Mouse (Mus musculus): ENCODE measurements around the gene Cyp21a1. TPM values are rescaled to one million over a fixed set of nuclear protein-coding genes. Genes with fewer than 3 reads are reported as not detected.
"Not testable (repeated sequence)": the region's sequence is repeated elsewhere in the genome, so short reads cannot be mapped to it uniquely, and the experiment has no call there.

Gene Cyp21a1
- total RNA-seq (2022) = over 10,000 TPM in 2 of 4 experiments, 1,000 to 10,000 TPM in 2; 6,868 to 18,233 (median 12,184) TPM

DNA sequence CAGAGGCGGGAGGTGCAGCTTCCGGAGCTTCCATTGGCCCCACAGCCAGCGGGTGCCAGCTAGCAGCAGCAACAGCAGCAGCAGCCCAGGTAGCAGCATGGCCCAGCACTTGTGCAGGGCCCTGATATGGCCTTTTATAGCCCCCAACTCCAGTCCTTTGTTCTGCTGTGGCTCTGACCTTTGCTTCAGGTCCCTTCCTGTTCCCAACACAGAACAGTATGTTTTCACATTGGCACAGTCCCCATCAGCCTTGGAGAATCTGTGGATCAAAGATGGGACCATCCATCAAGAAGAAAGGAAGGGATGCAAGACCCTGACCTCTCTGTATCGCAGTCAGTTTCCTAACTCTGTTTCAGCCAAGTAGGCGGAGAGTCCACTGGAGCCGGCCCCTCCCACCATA, at the start of gene Cyp21a1:
Gene Cyp21a1 (minus strand): TSS at position 261 of the 400 bp plus-strand sequence.
- peak; percentile 92 for DNase-seq

DNA sequence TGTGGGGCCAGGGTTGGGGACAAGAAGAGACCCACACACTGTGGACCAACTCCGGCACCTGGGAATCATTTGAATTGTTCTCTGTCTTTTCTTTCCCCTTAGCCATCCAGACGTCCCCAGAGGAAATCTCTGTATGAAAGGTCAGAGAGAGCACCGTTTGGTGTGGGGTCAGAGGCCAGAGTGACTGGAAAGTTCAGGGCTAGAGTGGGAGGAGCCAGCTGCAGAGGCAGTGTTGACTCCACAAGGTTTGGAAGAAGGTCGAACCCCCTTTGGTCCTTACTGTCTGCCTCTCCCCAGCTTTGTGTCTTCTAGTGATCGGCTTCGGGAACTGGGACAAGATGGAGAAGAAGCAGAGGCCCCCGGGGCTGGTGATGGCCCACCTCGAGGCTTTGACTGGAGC, 49.1 kb upstream of the Cyp21a1 start:
- no peak for DNase-seq

DNA sequence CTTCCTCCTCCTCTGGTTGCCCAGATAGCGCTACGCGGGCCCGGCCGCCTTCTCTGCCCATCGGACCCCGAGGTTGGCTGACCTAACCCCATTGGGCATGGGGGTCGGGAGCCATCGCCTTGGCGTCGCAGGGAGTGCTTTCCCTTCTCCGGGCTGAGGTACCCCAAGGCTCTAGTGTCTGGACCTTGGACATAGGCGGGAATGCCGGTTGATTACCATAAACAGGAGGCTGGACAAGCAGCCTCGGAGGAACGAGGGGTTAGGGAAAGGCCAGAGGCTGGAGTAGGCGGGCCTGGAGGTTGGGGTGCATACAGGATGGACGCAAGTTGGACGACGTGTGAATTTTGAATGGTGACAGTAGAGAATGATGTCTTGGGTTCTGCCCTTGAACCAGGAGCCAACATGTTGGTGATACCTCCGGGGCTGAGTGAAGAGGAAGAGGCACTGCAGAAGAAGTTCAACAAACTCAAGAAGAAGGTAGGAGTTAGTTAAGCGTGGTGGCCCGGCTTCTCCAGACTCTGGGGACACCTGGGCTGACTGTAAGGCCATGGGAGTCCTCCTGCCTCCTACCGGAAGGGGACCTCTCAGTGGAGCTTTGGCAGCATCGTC, 46.3 kb upstream of the Cyp21a1 start:
- DNase-seq = no peak

DNA sequence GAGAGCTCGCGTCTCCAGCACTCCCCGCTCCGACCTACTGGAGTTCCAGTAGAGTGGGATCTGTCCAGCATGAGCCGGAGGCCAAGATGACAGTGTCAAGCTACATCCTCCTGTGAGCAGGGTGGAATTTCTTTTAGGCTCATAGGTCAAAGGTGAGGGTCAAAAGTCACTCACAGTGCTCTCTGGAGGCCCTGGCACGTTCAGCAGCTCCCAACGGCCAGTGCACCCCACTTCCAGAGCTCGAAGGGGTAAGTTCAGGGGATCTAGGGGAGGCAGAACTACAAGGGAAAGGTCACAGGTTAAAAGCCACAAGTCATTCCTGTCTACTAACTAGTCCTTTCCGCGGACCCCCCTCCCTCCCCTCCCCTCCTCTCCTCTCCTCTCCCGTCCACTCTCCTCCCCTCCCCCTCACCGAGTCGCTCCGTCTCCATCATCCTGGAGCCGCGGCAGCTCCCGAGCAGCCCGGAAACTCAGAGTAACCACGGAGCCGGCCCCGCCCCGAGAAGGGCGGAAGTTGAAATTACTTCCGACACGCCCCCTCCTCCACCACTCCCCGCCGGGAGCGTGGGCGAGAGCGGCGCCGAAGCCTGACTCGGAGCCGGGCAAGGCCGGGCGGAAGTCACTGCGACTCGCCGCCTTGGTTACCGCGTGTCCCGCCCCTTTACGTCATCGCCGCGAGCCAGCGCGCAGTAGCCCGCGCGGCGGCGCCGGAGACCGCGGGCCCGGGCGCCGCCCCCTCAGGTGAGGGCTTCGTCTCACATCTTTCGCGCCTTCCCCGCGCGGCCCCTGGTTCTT, 45.6 kb upstream of the Cyp21a1 start, which contains the start of the genes Skiv2l and Nelfe:
Gene Skiv2l (minus strand): TSS at position 489 of the 795 bp plus-strand sequence.
Gene Nelfe (plus strand): TSS at position 670 of the 795 bp plus-strand sequence.
- peak; percentile 97 for DNase-seq

DNA sequence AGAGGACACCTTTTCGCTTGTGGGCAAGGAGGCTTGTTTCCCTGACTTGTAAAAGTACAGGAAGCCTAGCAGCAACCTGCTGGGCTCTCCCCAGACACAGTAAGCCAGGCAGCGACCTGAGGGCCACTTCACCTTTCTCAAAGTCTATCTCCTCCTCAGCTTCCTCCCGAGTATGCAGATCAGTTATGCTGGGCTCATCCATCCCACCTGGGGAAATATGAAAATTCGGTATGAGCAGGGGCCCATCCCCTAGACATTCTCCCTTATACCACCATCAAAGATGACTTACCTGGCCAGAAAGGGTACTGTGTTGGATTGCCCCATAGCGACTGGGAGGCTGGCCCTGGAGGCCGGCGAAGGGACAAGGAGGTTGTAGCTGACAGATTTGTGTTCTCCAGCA, 43.3 kb upstream of the Cyp21a1 start:
- DNase-seq = no peak

DNA sequence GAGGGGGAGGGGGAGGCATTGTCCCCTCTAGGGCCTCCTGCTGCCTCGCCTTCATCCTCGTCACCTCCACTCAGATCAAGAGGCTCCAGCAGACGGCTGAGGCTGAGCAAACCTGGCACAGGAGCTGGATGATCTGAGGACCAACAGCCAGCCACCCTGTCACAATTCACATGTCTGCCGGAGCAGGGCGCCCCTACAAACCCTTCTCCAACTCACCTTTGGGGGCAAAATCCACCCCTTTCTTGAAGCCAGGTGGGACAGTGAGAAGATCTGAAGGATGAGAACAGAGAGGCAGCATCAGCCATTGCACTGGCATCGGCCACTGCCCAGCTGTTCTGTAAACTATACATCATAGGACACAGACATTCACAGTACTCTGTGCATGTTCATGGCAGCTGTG, 42.8 kb upstream of the Cyp21a1 start:
- no peak for DNase-seq

DNA sequence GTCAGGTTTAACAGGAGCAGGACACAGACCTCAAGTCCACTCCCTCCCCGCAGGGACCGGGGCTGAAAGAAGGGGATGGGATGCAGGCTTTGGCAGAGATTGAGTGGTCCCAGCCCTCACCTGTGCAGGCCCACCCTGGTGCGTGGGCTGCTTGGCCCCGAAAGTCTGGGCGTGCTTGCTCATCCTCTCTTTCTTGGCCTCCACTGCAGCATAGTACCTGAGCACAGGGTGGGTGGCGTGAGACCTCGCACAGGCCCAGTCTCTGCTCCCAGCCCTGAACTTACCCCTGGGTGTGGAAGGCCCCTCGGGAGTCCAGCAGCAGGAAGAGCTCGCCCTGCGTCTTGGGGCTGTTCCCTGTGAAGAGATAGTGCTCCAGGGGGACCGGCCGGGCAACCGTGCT, 40.5 kb upstream of the Cyp21a1 start:
- DNase-seq = no peak

DNA sequence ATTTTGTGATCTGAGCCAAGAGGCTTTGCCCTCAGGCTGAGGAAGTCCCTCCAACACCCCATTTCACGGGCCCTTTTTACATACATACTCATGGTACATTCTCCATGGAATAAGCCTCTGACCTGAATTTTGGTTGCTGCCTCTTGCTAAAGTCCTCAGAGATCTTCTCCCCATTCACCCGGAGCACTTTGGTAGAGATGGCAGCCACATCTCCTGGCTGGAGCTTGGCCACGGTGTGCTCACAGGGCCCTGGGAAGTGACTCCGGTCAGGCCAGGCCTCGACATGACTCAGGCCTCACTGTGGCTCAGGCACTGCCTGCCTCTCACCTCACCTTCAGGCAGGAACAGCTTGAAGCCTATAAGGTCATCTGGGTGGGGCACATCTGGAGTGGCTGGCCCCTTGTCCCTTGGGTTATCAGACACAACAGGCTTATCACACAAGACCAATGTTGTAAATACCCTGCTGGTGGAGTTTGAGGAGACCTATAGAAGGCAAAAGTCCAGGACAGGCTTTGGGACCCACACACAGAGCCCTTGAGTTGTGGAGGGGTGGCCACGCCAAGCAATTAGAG, 36.5 kb upstream of the Cyp21a1 start:
- DNase-seq = no peak

DNA sequence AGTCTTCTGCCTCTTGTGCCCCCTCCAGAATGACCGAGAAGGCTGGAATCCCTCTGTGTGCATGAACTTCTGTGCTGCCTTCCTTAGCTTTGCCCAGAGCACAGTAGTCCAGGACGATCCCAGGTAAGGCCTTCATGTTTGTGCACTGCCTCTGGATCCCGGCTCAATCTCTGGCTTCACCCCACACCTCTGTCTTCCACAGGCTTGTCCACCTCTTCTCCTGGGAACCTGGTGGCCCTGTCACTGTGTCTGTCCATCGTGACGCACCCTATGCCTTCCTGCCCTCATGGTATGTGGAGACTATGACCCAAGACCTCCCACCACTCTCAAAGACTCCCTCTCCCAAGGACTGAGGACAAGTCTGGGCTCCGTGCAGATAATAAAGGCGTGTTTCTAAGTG, 34.4 kb upstream of the Cyp21a1 start:
- no peak for DNase-seq

DNA sequence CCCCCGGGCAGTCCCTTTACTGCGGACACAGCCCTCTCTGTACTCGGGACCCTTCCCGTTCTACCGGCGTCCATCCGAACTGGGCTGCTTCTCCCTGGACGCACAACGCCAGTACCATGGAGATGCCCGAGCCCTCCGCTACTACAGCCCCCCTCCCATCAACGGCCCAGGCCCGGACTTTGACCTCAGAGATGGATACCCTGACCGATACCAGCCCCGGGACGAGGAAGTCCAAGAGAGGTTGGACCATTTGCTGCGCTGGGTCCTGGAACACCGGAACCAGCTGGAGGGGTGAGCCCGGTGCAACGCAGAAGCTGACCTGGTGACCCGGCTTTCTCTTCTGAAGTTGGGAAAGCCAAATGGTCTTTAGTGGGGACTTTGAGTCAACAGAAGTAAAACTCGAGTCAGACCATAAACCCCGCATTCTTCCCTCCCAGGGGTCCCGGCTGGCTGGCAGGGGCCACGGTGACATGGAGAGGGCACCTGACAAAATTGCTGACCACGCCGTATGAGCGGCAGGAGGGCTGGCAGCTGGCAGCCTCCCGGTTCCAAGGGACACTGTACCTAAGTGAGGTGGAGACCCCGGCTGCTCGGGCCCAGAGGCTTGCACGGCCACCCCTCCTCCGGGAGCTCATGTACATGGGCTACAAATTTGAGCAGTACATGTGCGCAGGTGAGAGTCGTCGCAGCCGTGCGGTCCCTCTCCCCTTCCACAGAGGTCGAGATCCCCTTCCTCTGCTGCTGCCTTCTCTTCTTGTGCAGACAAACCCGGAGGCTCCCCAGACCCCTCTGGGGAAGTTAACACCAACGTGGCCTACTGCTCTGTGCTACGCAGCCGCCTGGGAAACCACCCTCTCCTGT, 33.3 kb upstream of the Cyp21a1 start:
- no peak for DNase-seq

DNA sequence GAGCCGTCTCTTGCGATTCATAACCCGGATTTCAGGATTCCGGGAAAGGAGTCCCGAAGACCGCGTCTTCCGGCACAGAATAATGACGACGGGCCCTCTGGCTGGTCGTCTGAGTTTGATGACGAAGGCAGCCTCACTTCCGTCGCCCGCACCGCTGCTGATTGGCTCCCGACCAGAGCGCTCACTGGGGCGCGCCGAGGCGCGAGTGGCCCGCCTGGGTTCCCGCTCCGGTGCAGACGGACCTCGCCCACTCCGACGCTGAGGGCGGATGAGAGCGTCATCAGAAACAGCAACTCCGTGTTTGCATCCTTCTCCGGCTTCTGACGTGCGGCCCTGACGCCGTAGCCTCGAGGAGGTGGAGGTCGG, 32.5 kb upstream of the Cyp21a1 start, which contains the start of the genes Stk19 and Dxo:
Gene Stk19 (minus strand): TSS at position 90 of the 366 bp plus-strand sequence.
Gene Dxo (plus strand): TSS at position 164 of the 366 bp plus-strand sequence.
- peak; percentile 96 for DNase-seq

DNA sequence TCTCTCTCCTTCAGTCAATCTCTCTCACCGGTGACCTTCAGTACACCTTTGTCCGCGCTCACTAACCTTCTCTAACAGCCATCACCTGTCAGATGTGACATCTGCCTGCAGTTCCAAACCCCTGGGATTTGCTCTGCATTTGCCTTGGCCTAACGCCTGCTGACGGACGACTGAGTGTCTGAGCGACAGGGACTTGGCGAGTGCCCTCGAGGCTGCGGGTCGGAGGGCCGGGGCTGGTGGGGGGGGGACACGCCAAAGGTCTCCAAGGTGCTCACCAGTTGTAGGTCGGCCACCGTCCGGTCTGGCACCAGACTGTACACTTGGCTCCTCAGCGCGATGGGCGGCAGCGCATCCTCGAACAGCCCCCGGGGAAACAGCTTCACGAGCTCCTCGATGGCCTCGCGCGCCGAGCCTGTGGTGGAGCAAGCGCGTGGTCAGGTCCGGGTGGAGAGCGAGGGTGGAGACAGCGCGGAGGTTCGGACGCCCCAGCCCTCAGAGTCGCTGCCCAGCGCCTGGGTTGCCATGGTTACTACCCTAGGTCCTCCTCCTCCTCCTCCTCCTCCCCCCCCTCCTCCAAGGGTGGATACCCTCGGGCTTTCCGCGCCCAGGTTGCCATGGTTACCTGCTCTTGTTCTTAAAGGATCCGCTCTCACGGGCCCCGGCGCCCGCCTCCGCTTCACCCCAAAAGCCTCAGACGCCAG, 31.9 kb upstream of the Cyp21a1 start:
- DNase-seq = no peak

DNA sequence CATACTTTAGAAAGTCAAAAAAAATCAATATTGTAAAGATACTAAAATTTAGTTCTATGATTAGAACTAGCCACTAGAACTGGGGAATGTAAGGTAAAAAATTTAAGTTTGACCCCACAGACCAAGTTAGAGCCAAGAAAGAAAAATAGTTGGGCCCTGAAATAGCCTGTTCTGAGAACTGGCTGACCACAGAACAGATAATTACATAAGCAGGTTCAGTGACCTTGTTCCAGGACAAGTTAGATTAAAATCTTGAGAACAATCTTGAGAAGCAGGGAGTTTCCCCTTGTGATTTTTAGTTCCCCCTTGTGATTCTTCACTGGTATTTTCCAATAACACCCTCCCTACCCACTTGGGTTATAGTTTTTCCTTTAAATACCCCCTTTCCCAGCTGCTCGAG, 26.4 kb upstream of the Cyp21a1 start:
- not testable (repeated sequence) for DNase-seq

DNA sequence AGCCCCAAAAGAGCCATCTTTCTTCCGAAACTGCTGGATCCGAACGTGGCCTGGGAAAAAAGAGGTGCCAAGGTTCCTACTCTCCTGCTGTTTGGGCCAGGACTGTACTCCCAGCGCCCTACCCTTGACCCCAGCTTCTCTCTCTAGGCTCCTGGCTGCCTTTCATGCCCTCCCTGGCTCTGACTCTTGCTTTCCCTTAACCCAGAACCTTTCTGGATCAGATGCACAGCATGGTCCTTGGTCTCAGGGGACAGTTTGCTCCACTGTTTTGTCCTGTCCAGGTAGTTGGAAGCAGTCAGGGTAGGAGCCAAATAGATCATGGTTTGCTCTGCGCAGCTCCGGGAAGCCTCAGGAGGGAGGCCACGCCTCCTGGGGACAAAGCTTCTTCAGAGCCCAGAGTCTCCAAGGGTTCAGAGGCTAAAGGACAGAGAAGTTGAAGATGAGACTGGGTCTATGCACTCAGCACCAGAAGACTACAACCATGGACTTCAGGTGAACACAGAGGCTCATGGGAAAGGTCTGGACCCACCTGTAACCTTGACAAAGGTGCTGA, 10.5 kb upstream of the Cyp21a1 start:
- DNase-seq = no peak

DNA sequence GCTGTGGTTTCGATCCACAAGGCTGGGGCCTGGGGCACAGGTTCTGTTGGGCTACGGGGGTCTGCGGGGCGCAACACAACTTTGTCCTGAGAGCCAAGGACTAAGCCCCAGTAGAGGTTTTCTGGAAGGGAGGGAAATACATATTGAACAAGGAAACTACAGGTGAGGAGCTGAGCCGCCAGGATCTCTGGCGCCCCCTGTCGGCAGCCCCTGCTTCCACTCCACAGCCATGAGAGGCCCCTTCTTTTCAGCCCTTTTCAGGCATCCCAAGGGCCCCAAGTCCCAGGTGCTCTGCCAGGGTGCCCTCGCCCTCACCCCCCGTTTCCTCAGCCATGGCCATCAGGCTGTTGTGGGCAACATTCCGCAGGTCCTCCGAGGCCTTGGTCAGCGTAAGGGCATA, 9.4 kb upstream of the Cyp21a1 start:
- DNase-seq = not testable (repeated sequence)

DNA sequence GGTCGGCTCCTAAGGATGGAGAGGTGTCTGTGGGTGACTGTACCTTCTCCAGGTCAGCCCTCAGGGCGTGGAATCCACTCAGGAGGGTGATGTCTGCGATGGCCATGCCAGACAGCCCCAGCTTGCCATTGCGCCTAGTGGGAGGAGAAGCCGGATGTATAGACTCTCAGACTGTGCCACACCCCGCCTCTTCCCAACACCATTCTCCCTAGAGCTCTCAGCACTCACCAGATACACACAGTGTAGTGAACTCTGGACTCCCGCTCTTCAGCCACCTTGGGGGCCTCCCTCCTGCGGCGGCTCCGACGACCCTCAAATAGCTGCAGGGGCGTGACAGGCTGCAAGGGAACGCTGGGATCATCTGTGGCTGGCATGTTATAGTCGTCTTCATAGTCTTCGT, 6.9 kb upstream of the Cyp21a1 start:
- DNase-seq = no peak

DNA sequence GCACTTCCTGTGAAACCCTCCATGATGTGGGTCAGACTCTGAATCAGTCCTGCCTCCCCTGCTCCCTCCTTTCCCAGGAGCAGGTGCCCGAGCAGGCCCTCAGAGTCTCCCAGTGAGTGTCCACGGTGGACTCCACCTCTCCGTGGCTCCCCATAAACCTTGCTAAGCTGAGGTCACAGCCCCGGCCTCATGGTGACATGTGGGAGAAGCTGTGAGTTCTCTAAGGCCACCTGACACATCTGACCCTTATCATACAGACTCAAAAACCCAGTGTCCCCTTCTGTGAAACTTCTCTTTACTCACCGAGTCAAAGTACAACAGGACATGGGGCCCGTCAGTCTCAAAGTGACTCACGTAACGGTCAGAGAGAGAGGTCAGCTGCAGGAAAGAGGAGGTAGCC, 6.5 kb upstream of the Cyp21a1 start:
- not testable (repeated sequence) for DNase-seq

DNA sequence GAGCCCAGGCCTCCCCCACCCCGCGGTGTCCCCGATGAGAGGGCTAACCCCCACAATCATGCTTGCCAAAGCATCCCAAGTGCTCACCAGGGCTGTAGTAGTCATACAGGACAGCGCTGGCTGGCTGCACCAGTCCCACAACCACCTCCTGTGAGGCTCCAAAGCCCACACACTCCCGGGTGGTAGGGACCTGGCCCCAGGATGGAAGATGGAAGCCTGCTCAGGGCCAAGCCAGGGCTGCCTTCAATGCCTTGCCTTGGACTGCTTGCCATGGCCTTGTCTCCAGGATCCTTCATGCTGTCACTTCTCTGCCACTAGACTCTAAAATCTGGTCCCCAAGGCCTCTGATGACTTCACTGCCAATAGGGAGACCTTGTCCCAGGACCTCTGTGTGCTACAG, 6.0 kb upstream of the Cyp21a1 start:
- peak; percentile 80 for DNase-seq

DNA sequence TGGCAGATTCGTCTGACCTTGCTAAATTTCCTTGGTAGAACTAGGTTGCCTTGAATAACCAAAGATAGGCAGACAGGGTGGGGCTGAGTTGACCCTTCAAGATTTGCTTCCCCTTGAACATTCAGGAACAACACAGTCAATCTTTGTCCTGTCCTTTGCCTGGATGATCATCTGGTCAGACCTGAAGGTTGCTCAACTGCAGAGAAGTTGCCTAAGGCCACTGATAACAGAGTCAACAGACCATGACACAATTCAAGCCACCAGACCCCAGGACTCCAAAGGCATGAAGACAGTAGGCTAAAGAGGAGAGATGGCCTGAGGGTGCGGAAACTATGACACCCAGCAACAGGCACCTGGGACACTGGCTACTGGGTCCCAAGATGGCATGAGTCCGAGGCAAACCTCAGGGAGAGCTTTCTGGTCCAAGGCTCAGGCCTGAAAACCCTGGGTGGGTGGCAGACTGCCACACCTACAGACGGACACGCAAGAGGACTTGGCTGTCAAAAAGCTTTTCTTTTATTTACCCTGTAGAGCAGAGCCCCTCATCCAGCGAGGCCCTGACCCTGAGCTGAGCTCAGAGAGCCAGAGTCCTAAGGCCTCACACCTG, 4.3 kb upstream of the Cyp21a1 start:
- no peak for DNase-seq

DNA sequence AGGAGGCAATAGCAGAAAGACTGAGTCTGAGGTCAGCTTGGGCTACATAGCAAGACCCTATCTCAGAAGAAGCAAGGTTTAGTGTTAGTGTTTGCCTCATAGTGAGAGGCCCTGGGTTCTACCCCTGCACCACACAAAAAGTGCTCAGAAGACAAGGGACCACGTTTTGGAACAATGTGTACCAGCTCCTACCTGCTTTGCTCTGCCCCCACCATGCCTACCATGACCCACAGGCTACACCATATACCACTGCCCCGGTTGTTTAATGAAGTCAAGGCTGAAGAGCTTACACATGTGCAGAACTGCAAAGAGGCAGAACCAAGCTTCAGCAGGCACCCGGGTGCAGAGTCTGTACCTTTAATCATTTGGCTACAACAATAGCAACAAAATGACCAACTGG, 2.8 kb upstream of the Cyp21a1 start:
- DNase-seq = no peak
